Mouse (Mus musculus): Measurements from ENCODE around the gene Trim32.
A peak's percentile ranks its signal among the peaks of the same experiment; 100 is the strongest.

The Trim32 gene

DNA sequence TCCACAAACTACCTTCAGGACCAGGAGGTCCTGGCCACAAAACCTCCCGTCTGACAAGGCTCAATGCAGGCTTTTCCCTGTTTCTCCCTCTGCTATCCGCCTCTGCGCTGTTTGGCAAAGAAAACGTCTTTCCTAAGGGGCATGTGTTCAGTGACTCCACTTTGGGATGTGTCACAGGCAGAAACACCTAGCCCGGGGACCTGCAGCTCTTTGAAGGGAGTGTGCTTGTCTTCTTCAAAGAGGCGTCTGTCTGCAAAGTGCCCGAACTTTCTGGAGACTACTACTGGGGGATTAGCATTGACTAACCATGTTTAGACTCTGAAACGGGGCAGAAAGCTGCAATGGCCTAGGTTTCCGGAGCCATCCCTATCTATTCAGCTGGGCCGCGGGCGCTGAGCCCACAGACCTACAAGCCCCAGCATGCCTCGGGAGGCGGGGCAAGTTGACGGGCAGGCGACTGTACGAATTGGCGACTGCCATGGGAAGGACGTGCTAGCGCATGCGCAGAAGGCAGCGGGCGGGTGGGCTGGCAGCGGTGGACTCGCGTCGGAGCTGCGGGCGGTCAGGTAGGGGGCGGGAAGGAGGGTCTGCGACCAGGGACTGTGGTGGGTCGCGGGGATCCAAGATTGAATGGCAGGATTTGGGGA, at the start of gene Trim32:
Trim32 (plus strand) TSS at position 483 of the 647 bp plus-strand sequence.
- peak; percentile 97 for DNase-seq (ENCODE audit: low read depth, low spot score)

GRCm38 (mm10) chr4:65565493-65565892, 39.3 kb upstream of the Trim32 start:
- DNase-seq (ENCODE audit: low read depth, low spot score): no peak

- no peak for DNase-seq (ENCODE audit: low read depth, low spot score)
These were observed 24.5 kb upstream of the Trim32 start for GRCm38 (mm10) chr4:65580254-65580653.

DNA sequence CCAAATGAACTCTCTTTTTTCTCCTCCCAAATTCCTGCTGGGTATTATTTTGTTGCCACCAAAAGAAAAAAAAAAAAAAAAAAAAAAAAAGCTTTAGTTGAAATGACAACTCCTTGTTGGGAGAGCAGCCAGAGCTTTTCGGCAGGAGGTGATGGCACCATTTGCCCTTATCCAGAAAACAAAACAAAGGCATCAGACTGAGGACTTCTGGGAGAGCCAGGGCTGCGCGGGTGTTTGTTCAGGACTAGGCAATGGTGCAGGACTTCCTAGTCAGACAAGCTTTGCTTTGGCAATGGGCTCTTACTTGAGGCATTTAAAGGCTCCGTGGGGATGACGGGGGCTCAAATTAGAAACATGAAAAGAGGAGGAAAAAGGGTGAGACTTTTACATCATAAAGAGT, 17.8 kb upstream of the Trim32 start:
- DNase-seq (ENCODE audit: low read depth, low spot score): no peak

DNA sequence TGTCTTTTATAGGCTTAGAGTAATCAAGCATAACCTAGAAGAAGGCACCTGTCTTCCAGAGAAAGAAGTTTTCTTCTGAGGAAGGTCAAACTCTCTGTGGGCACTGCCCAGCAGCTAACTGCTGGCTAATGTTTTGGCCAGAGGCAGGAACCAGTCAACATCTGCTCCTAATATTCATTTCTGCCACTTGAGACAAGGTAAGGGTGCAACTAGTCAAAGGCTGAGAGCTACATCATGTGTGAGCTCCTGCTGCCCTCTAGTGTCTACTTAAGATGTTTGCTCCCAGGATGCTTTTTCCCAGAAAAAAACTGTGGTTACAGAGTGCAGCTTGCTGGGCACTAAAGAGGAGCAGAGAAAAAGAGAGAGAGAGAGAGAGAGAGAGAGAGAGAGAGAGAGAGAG, 15.0 kb upstream of the Trim32 start:
- peak; percentile 83 for DNase-seq (ENCODE audit: low read depth, low spot score)

DNA sequence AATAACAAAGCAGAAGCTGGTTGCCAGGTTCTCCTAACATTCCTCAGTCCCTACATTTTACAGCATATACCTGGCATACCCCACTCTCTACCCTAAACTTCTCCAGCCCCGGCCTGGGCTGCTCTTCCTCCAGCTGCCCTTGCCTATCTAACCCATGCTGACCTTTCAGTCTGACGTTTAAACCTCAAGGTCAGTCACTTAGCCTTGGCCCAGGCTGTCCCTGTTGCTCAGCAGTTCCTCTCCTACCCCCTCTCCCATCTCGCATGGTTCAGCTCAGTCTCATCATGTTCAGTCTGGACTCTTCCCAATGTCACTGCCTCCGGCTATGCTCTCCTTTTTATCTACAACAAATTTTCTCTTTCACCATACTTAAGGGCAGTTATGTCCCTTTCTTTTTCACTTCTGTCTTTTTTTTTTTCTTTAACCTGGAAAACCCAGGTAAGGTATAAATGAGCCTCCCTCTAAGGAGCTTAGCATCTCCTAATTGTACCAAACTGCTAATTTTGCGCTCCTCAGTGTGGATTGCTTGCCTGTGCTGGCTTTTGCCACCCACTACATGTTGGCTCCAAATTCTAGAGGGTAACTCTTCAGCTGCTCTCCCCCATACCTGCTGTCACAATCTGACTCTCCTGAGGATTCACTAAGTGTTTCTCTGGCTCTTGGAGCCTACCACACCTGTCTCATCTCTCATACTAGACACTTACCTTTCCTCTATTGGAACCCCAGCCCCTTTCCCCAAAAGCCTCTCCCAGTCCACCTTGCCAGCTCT, 10.0 kb upstream of the Trim32 start:
- DNase-seq (ENCODE audit: low read depth, low spot score): no peak

DNA sequence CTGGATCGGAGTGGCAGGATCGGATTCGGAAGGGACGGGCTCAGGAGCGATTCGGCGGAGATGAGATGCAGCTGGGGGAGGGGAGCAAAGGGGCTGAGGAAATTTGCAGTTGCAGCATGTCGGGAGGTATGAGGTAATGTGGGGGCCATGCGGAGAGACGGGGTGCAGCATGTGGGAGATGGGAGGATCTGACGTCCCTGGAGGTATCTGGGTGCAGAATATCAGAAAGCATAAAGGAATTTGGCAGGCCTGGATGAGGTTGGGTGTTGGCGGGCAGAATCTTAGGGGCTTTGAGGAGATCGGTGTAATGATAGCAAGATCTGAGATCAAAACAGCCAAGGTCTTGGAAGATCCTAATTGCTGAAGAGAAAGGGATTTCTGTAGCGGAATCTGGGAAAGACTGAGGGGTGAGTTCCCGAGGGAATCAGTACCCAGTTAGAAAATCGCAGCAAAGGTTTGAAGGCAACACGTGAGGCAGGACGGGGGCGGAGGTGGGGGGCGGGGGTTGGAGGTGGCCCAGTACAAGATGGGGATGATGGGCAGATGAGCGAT, 441 bp downstream of the Trim32 start:
- DNase-seq (ENCODE audit: low read depth, low spot score): no peak

DNA sequence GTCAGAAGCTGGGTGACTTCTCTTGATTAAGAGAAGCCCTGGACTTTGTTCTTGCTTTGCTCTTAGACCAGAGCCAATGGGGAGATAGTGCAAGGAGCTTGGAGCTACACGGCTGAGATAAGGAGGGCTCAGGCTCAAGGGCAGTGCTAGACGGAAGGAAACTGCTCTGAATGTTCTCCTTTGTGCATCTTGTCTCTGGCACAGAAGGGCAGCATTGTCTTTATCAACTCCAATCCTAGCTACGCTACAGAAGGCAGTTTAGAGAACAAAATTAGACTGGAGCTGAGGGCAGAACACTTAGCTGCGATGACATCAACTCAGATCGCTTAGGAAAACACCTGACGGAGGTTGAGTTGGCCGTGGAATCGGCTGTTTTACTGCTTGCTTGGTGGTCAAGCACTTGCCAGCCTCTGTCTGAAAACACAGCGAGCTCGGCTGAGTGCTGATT, 2.4 kb downstream of the Trim32 start:
- no peak for DNase-seq (ENCODE audit: low read depth, low spot score)

GRCm38 (mm10) chr4:65608112-65608511, 3.3 kb downstream of the Trim32 start:
- DNase-seq (ENCODE audit: low read depth, low spot score): no peak

- no peak for DNase-seq (ENCODE audit: low read depth, low spot score)
These were observed 5.5 kb downstream of the Trim32 start for GRCm38 (mm10) chr4:65610329-65610728.

GRCm38 (mm10) chr4:65610896-65611295, 6.1 kb downstream of the Trim32 start:
- no peak for DNase-seq (ENCODE audit: low read depth, low spot score)

- no peak for DNase-seq (ENCODE audit: low read depth, low spot score)
These were observed 8.3 kb downstream of the Trim32 start for GRCm38 (mm10) chr4:65613135-65613534.

DNA sequence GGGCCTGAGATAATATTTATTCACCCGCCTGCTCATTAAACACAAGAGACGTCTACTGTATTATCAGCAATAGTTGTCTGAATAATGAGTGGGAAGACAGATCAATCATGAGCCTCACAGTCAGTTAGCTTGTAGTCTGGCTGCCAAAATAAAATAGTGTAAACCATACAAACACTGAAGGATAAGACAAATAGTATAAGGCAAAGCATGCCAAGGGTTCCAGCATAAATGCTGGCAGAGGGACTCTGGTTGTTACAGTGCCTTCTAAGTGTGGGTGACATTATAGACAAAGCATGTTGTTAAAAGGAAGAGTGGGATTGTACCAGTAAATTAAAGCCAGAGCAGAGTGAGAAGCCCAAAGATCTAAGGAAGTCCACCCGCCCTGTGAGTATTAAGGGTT, 15.3 kb downstream of the Trim32 start:
- no peak for DNase-seq (ENCODE audit: low read depth, low spot score)

DNA sequence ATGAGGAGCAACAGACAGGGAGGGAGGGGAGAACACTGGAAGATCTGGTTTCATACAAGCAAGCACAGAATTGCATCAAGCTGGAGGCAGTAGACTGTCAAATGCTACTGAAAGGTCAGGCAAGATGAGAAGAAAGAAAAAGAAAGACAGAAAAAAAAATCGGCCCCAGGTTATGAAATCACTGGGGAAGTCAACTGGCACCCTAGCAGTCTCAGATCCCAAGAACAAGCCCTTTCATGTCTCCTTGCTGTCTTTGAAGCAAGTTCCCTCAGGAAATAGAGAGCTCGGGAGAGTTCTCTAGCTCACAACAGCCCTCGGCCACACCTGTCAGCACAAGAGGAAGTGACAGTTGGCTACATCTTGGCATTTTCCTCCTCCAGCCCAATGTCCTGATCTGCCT, 33.4 kb downstream of the Trim32 start:
- no peak for DNase-seq (ENCODE audit: low read depth, low spot score)

DNA sequence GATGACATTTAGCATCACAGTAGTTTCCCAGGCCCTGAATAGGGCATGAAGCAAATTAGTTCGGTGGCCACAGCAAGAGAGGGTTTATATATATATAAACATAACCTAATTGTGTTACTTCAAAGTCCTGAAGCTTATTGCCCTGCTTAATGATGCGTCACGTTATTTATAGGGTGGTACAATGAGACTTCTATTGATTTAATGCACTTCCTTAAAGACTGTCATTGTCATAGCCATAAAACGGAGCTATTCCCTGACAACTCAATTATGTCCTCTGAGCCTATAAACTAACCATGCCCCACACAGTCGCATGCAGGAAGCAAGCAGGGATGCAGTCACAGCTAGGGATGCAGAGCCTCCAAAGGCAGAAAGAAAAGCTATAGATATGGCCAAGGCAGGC, 37.8 kb downstream of the Trim32 start:
- peak; percentile 62 for DNase-seq (ENCODE audit: low read depth, low spot score)

- peak; percentile 80 for DNase-seq (ENCODE audit: low read depth, low spot score)
These were observed 49.9 kb downstream of the Trim32 start for GRCm38 (mm10) chr4:65654723-65655122.

GRCm38 (mm10) chr4:65663176-65663575, 58.4 kb downstream of the Trim32 start:
- DNase-seq (ENCODE audit: low read depth, low spot score): no peak
